Mouse (Mus musculus): ENCODE results near the gene Vegfa.

DNA sequence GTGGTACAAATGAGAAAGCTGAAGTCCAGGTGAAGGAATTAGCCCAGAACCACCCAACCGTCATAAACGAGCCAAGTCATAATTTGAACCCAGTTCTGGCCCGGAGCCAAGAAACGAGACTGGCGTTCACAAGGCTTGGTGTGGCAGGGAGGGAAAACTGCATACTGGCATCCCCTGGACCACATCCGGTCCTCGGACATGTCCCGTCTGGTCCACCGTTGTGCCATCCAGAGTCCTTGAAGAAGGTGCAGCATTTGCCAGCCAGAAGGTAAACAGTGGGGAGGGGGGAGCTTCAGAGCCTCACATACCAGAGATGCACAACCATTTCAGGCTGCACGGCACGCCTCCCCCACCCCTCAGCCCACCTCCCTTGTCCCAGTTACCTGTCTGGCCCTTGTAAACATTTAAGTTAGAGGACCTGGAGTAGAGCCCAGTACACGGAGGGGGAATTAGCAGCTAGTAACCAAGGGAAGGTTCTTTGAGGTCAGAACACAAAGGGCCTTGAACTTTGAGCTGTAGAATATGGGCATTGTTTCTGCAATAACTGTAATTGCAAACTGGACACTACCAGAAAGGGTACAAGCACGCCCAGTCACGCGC is 27.2 kb upstream of the Vegfa start:
- TF ChIP-seq TAL1 (IDR thresholded peaks at IDR 0.05; ENCODE audit: low read length) (no peak), GATA1 (IDR thresholded peaks at IDR 0.05; ENCODE audit: low read length) (no peak)

Measured in erythroblast, embryonic 14.5 days (primary cell).